Mouse (Mus musculus) spleen, postnatal 10 days (tissue): ENCODE results near the gene Map4.
"Not testable (repeated sequence)": the region's sequence is repeated elsewhere in the genome, so short reads cannot be mapped to it uniquely, and the experiment has no call there.

Source experiments
- DNase-seq, 2 experiments: peaks; one replicate each; pipeline ENCODE4 v3.0.0; 2021 to 2022; ENCODE audit warnings: low spot score in 2 of 2

Gene Map4

DNA sequence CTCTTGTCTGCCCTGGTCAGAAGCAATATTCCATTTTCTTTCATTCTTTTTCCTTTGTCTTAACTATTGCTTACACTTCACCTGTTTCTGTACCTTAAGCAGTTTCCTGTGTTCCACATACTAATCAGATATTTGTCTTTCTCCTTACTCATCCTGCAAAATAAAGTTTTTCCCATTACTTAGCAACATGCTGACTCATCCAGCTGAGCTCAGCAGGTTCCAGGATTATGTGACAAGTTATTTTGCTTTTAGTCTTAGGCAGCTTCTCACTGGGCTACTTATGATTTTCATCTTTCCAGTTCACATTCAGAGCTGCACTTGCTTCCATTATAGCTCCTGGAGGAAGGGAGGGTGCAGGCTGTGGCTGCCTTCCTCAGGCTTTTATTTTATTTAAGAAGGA, 133.4 kb downstream of the Map4 start:
- DNase-seq: no peak

DNA sequence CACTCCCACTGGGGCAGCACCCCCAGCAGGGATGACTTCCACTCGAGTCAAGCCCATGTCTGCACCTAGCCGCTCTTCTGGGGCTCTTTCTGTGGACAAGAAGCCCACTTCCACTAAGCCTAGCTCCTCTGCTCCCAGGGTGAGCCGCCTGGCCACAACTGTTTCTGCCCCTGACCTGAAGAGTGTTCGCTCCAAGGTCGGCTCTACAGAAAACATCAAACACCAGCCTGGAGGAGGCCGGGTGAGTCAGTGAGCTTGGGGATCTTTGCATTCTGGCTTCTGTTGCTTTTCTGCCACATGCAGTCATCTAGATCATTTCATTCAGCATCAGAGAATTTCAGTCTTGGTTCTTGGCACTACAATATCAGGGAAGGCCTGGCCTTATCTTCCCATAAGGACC, 137.5 kb downstream of the Map4 start:
- no peak for DNase-seq

DNA sequence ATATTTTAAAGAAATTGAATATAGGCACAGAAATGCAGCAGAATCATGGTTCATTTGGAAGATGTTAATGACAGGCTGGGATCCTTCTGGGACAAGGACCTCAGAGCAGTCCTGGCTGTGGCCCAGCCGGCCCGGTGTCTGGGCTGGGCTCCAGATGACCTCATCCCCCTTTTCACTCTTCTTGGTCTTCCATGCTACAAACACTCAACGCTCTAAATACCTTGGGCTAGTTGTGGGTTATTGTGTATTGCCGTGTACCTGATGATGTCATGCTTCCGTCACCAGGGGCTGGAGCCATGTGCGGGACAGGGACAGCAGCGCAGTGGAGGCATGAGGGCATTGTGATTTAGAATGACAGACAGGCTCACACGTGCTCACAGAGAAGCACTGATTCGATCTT, 139.1 kb downstream of the Map4 start:
- DNase-seq: no peak

DNA sequence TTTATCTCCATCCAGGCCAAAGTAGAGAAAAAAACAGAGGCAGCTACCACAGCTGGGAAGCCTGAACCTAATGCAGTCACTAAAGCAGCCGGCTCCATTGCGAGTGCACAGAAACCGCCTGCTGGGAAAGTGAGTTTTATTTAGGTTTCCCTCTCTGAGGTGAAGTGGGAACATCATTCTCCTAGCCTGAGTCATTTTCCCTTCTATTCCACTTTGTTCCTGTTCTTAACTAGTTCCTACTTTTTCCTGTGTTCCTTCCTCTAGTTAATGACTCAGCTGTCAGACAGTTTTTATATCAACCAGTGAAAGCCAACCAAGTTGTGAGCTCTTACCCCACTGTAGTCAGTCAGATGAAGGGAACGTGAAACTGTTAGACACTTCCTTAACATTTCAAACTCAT, 139.8 kb downstream of the Map4 start:
- DNase-seq: no peak

DNA sequence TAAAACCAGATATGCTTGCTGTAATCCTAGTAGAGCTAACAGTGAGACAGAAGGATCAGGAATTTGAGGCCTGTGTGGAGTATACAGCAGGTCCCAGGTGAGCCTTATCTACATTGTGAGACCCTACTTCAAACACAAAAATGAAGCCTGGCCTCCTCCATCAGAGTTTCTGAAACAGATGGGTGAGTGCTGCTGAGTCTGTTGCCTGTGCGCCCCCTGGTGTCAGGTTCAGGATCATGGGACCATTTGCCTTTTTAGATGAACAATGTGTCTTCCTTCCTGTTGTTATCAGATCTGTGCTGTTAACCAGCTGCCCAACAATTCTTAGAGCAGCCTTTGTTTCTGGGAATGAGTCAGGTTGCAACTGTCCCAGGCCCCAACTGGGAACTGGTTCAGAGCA, 140.6 kb downstream of the Map4 start:
- DNase-seq: peak; percentile 51 to 82

DNA sequence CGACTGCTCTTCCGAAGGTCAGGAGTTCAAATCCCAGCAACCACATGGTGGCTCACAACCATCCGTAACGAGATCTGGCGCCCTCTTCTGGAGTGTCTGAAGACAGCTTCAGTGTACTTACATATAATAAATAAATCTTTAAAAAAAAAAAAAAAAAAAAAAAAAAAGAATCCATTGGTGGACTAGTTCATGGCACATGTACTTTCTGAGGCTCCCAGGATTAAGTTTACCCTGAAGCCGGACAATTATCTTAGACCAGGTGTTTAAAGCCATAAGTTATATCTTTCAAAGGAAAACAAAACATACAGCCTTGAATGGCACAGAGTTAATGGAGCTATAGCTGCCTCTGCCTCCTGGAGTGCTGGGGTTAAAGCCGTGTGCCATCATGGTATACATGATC, 145.2 kb downstream of the Map4 start:
- not testable (repeated sequence) for DNase-seq

DNA sequence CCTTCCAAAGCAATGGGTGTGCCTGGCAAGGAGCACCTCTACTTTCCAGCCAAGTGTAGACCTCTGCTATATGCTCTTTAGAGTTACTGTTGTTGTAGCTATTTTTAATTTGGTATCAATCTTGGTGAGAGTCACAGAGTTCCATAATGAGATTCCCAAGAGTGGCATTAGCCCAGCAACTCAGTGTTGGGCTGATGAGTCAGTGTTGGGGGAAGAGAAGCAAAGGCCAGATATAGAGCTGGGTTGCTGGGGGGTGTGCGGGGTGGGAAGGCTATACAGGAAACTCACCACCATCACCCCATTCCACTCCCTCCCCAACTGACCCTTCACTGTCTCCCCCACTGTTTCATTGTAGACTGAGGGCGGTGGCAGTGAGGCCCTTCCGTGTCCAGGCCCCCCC, 149.8 kb downstream of the Map4 start:
- DNase-seq: no peak

DNA sequence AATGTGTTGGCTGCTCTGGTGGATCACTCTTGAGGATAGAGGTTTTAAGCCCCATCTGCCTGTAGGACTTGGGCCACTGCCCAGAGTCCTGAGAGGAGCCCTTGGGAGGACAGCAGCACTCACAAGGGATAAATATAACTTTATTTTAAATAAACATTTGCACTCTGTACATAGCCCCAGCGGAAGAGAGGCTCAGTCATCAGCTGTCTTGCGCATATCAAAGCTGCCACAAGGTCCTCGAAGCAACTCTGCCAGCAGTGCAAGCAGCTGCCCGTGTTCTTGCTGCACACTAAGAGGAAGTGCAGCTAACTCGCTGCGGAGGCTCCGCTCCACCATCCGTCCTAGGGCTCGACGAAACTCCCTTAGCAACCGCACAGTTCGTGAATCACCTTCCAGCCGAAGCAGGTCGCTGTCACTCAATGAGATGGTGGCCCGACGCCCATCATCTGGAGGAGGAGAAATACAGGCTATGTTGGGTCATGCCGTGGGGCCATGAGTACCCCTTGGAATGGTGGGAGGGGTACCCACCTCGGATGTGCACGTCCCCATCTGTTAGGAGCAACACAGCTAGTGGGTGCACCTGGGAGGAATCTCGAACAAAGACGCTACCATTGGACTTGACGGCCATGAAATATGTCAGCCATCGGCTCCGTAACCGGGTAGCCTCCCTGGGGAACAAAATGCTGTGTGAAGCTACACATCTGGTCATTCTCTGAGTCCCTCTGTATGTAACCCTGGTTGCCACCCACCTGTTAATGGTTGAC, 153.1 kb downstream of the Map4 start:
- no peak for DNase-seq

DNA sequence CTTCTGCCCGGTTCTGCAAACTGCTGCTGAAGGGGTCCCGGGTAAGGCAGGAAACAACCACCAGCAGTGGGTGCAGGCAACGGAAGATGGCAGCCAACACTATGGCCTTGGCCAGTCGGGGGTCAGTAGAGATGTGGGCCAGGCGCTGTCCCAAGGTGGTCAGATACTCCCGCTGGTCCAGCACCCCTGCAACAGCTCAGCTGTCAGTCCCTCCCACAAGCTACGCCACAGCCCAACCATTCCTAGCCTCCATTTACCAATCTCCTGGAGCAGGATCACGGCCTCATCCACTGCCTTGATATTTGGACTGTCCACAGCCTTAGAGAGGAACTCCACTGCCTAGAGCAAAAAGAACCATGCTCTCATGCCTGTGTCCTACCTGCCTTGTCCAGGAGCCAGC, 154.4 kb downstream of the Map4 start:
- no peak for DNase-seq

DNA sequence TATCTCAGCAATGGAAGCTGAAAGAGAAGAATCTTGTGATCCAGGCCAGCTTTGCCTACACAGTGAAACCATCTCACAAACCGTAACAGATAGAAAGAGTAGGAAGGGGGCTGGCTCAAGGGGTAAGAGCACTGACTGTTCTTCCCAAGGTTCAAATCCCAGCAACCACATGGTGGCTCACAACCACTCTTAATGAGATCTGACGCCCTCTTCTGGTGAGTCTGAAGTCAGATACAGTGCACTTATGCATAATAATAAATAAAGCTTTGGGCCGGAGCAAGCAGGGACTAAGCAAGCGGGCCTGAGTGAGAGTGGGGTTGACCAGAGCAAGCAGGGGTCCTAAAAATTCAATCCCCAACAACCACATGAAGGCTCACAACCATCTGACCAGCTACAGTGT, 162.0 kb downstream of the Map4 start:
- DNase-seq: peak in 1 of 2 experiments; percentile 50

DNA sequence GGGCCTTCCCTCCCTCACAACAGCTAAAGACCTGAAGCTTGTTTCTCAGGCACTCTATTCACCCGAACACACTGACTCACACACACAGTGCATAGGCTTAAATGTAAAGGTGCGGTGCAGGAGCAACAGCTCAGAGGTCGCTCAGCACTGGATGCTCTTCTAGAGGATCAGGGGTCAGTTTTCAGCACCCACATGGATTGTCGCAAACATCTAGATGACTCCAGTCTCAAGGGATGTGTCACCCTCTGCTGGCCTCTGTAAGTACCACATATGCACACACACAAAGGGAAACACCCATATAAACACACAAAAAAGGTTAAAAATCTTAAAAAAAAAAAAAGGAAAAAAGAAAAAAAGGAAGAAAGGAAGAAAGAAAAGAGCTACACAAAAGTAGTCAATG, 163.5 kb downstream of the Map4 start:
- no peak for DNase-seq

DNA sequence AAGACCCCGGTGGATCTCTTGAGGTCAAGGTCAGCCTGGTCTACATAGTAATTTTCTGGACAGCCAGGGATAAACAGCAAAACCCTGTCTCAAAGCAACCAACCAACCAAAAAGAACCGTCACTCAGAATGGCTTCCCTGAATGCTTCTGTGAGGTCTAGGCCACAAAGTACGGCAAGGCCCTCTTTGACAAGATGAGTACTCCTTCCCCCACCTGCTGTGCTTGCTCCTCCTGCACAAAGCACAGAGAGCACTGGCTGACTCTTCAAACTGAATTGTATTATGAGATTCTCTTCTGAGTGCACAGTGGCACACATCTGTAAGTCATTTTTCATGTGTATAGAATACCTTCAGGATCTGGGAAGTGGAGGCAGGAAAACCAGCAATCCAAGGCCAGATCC, 166.5 kb downstream of the Map4 start:
- no peak for DNase-seq

DNA sequence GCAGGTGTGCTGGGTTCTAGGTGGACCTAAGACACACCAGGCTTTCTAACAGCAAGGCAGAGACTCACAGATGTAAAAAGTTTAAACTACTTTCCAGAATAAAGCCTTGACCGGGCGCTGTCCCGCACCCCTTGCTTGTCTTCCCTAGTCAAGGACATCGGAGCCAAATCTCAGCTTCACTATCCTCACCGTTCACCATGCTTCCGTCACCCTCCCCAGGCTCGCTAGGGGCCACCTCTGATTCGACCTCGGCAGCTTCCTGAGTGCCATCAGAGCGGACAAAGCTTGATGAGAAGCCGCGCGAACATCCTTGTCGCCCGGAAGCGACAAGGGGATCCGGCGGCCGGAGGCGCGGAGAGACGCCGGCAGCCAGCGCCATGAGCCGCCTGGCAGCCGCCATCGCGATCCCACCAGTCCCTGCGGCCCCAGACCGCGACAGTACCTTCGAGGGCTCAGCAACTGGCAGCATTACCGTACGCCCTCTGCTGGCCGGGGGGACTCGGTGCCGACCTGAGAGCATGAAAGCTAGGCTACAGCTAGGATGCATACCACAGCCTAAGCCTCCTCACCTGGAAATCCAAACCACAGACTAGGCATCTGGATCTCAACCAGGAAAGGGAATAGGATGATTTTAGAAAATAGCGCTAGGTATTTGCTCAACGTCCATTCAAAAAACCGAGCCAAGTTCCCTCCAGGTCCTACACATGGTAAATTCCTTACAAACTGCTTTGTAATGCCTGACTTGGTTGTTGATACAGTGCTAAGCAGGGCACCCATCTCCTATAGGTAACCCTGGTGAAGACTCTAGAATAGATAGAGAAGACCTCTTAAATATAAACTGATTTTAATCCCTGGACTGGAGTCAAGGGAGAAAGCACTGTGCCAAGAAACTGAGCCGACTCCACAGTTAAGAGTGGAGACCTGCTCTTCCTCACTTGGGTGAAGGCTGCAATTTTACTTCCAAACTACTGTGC, 169.7 kb downstream of the Map4 start:
- DNase-seq: peak; percentile 91 to 97

DNA sequence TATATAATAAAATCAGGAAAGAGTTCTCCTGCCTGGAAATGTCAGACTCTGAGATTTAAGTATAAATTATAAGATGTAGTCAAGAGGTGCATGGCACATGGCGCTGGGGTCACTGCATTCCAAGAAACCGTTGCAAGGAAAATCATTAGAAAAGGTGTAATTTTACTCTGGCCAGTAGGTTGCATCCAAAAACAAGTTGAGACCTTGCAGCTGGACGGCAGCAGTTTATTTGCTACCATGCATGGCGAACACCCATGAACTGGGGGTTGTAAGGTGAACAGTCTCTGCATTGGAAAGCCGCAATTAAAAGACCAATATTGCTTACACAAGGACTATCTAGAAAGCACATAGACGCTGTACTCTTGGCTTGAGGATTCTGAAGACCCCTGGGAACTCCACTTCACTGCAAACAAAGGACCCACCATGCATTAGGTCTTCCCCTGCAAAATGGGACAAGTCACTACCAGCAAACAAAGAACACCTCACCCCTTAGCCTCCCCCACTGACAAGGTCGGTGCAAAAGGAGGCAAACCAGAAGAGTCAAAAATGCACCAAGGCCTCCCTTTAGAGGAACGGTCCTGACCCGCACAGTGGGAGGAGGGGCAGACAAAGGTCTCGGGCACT, 185.2 kb downstream of the Map4 start:
- DNase-seq: no peak

DNA sequence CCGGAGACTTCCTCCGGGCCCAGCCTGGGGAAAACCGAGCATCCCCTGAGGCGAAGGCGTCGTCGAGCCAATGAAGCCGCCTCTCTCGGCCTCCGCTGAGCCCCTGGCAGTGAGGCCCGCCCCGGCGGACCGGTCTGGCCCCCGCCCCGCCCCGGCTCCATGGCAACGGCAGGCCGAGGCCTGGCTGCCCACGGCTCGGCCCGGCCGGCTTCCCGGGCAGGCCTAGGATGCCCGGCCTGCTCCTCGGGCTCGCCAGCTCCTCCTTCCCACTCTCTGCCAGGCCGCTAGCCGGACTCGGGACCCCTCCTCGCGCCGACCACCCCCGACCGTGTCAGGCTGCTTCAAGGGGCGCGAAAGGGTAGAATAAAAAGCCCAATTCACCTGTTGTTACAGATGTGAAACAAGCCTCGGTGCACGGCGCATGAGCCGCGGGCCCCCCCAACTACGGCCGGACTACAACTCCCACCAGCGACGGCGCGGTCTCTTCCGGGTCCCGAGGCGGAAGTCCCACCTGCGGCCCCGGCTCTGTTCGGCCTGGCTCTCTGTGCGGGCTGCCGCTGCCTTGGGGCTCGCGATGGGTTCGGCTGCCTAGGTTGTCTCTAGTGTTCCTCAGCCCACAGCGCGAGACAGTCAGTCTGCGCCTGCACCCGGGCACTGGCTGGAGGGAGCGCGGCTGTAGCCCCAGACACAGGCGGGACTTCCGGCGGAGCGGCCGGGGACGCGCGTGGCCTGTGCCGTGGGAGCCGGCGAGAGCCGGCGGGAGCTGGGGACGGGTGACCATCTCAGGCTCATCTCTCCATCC, 185.9 kb downstream of the Map4 start, which contains the start of gene Smarcc1:
Gene Smarcc1, plus strand, starts transcription at position 732 of the 802 bp plus-strand sequence.
- peak; percentile 86 to 89 for DNase-seq

DNA sequence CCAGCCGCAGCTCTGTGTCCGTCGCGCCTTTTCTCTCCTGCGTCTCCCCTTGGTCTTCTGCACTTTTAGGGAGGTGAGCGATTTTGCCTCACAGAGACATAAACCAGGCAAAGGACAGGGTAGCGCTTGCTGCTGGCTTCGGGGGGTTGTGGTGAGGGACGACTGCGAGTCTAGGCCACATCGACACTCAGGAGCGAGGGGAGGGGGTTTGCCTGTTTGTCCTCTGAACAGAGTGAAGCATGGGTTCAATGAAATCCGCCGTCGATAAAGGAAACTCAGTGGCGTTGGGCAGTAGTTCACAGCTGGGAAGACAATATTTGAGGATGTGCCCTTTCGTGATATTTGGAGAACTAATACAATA, 186.5 kb downstream of the Map4 start, which contains the start of gene Dhx30:
Gene Dhx30, minus strand, starts transcription at position 52 of the 361 bp plus-strand sequence.
- no peak for DNase-seq

DNA sequence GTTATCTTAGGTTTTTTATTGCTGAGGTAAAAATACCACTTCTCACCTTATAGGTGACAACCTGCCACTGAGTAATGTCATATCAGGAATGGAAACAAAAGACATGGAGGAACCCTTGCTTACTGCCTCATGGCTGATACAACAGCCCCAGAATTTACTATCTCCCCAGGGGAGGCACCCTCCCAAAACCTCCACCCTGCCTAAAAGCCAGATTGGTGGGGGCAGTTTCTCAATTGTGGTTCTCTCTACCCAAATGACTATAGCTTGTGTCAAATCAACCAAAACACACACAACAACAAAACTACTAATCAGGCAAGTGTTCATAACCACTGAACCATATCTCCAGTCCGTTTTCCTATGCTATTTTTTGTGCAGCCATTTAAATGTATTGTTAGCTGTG, 187.0 kb downstream of the Map4 start:
- DNase-seq: no peak

DNA sequence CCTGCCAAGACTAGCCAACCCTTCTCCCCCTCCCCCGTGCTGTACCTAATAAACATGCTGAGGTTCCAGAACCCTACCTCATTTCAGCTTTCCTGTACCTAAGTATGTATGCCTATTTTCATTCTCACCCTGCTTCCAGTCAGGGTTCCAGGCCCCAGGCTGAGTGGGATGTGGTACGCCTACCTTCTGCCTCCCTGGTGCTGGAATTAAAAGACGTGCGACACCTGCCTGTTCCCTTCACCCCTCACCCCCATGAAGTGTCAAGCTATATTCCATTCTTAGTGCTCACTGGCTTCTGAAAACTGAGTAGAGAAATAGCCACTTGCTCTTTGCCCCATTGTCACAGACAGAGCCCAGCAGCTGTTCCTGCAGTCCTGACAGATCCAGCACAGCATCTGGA, 190.2 kb downstream of the Map4 start:
- no peak for DNase-seq

DNA sequence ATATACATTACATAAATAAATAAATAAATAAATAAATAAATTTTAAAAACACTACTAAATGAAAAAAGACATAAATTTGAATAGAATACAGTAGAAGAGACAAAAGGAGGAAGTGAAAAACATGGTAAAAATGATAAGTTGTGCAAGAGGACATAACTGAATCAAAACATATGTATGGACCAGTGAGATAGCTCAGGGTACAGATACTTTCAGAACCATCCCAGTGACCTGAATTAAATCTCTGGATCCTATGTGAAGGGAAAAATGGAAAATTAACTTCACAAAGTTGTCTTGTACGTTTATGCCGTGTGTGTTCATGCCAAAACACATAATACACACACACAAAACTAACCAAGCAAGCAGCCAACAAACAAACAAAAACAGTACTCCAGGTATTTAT, 192.1 kb downstream of the Map4 start:
- DNase-seq: no peak

DNA sequence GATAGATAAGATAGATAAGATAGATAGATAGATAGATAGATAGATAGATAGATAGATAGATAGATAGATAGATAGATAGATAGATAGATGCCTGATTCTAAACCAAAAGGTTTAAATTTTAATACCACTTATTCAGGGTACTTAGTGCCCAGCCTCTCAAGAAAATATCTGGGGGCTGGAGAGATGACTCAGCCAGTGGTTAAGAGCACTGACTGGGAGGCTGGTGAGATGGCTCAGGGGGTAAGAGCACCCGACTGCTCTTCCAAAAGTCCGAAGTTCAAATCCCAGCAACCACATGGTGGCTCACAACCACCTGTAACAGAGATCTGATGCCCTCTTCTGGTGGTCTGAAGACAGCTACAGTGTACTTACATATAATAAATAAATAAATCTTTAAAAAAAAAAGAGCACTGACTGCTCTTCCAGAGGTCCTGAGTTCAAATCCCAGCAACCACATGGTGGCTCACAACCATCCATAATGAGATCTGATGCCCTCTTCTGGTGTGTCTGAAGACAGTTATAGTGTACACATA, 192.8 kb downstream of the Map4 start:
- not testable (repeated sequence) for DNase-seq

DNA sequence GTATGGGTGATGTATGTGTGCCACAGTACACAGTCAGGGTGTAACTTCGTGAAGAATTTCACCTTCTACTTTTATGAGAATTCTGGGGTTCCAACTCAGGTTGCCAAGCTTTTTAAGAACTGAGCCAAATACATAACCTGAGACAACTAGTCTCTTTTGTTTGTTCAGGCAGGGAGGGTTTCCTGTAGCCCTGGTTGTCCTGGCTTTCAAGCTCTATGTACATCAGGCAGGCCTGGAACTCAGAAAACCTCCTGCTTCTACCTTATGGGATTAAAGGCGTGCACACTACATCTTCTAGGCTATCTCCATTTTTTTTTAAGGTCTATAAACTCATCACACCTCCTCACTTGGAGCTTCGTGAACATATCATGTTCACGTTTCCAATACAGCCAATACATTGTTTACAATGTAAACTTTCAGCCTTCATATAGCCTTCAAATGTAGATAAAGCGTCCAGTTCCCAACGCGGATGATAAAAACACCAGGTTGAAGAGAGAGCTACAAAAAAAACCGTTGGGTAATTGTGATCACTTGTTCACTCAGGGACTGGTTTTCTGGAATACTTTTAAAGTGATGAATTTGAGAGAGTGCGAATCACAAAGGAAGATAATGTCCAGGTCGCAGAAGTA, 199.8 kb downstream of the Map4 start:
- DNase-seq: peak in 1 of 2 experiments; percentile 19
